Comparison of ENCODE assay signal across 20 mouse cellular contexts in the genomic region with DNA sequence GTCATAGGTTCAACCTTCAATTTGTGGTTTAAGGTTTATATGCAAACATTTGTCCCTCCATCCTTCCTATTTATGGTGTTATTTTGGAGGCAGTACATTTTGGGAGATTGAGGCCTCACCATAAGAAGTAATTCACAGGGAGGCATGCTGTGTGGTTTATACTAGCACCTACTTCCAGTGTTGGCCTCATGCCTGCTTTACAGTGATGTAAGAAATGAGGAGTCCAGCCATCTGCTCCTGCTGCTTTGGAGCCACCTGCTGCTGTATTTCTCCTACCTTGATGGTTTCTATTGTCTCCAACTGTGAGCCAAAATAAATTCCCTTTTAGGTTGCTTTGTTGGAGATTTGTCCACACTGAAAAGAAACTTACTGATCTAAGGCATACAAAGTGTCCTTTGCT. TPM values are rescaled to one million over a fixed set of nuclear protein-coding genes. Genes with fewer than 3 reads are reported as not detected.
DNase-seq lines count a peak whose midpoint lies in the region; ATAC-seq and TF ChIP-seq lines count a peak whose summit lies in the region.
"Had no signal": no experiment of that assay in that cellular context is flagged by ENCODE, and none has a peak within 500 bp of the region (broad histone marks: within the 10 kb centered on the region; RNA-seq: fewer than 3 reads in every experiment).

No protein-coding gene starts in this region.

- no peak overlapping the region for H3K4me2 ChIP-seq in hindbrain, embryonic 11.5 days (replicated peaks; ENCODE audit: low read depth, low read length)
- H3K4me2 ChIP-seq: liver, embryonic 13.5 days; neural tube, embryonic 12.5 days had no signal

- DNase-seq in layer of hippocampus, adult 11-12 months (ENCODE audit: low spot score) = peak; percentile 23
- no peak for DNase-seq in layer of hippocampus, postnatal 14 days (ENCODE audit: low spot score in 2 of 2)
- DNase-seq in cerebellum, adult 2 months = peak; percentile 77 to 93
- peak; percentile 85 to 88 for DNase-seq in cerebellum, postnatal 25 days
- DNase-seq in right cerebral cortex, postnatal 14 days = peak; percentile 4
- DNase-seq in hindbrain, embryonic 11.5 days (ENCODE audit: low spot score) = no peak
- no peak for DNase-seq in adrenal gland, postnatal 14 days
- DNase-seq in thymus, postnatal 4 days = no peak
- DNase-seq: adrenal gland, adult 2 months; gastrocnemius, postnatal 25 days; liver, embryonic 13.5 days had no signal

- H3K4me1 ChIP-seq in cerebellum, adult 2 months (ENCODE audit: control insufficient read depth, insufficient read depth, low read length) = peaks cover 9% of the 10 kb centered on the region; the same call in 1 of the 2 replicates
- no peaks in the 10 kb centered on the region for H3K4me1 ChIP-seq in hindbrain, embryonic 11.5 days (replicated peaks; ENCODE audit: control insufficient read depth, insufficient read depth, low read length)
- H3K4me1 ChIP-seq: limb, embryonic 10.5 days; liver, embryonic 13.5 days; megakaryocyte, embryonic 14.5 days; neural tube, embryonic 12.5 days had no signal

- no peaks in the 10 kb centered on the region for H3K27me3 ChIP-seq in cerebellum, adult 2 months (ENCODE audit: control insufficient read depth, insufficient read depth, low read length)
- no peaks in the 10 kb centered on the region for H3K27me3 ChIP-seq in hindbrain, embryonic 11.5 days (ENCODE audit: control insufficient read depth, insufficient read depth, low read length)
- H3K27me3 ChIP-seq: liver, embryonic 13.5 days; megakaryocyte, embryonic 14.5 days; neural tube, embryonic 12.5 days had no signal

- H3K27ac ChIP-seq in cerebellum, adult 2 months (ENCODE audit: insufficient read depth, low read length) = no peak overlapping the region
- H3K27ac ChIP-seq in hindbrain, embryonic 11.5 days (ENCODE audit: low read depth, low read length) = no peak overlapping the region
- H3K27ac ChIP-seq: limb, embryonic 10.5 days; liver, embryonic 13.5 days; neural tube, embryonic 12.5 days had no signal

- H3K9me3 ChIP-seq in hindbrain, embryonic 11.5 days (ENCODE audit: control insufficient read depth, low read length) = no peaks in the 10 kb centered on the region
- H3K9me3 ChIP-seq: limb, embryonic 10.5 days; liver, embryonic 13.5 days; megakaryocyte, embryonic 14.5 days; neural tube, embryonic 12.5 days had no signal

- no peaks in the 10 kb centered on the region for H3K36me3 ChIP-seq in hindbrain, embryonic 11.5 days (ENCODE audit: control insufficient read depth, insufficient read depth, low read length)
- H3K36me3 ChIP-seq: limb, embryonic 10.5 days; liver, embryonic 13.5 days; neural tube, embryonic 12.5 days had no signal

- ATAC-seq in hindbrain, embryonic 11.5 days (ENCODE audit: low FRiP score) = no peak
- ATAC-seq: CD4-positive, CD25-positive, alpha-beta regulatory T cell, adult 4 months had no signal

- TF ChIP-seq CTCF in cerebellum, adult 2 months (IDR thresholded peaks at IDR 0.05; ENCODE audit: borderline replicate concordance, insufficient read depth, low read depth, low read length) = no peak

- no peak overlapping the region for H3K4me3 ChIP-seq in cerebellum, adult 2 months (replicated peaks; ENCODE audit: insufficient read depth, low read depth, low read length)
- H3K4me3 ChIP-seq in hindbrain, embryonic 11.5 days (ENCODE audit: low read depth, low read length) = no peak overlapping the region
- H3K4me3 ChIP-seq: limb, embryonic 10.5 days; liver, embryonic 13.5 days; megakaryocyte, embryonic 14.5 days; neural tube, embryonic 12.5 days had no signal

- TF ChIP-seq POLR2A in cerebellum, adult 2 months (IDR thresholded peaks at IDR 0.05; ENCODE audit: borderline replicate concordance, insufficient read depth, low read length) = no peak

- no peak overlapping the region for H3K9ac ChIP-seq in hindbrain, embryonic 11.5 days (ENCODE audit: low read depth, low read length)
- H3K9ac ChIP-seq: liver, embryonic 13.5 days; neural tube, embryonic 12.5 days had no signal

RNA-seq across cellular contexts. Expression of a gene that starts 60.0 kb away (rescaled TPM):
- total RNA-seq in layer of hippocampus, postnatal 14 days (2021) = 1 to 10 TPM; 3.2 to 3.7 TPM
- polyA plus RNA-seq in cerebellum, adult 2 months (2012; rRNA removed) = 0.08 and 0.30 TPM in 2 replicates
- polyA plus RNA-seq in hindbrain, embryonic 11.5 days (2014; fragmentation: Nextera tagmentation; extraction: Ambion mirVana) = 0.77 and 0.96 TPM in 2 replicates
- total RNA-seq in adrenal gland, postnatal 14 days (2021) = not detected in 2 replicates
- total RNA-seq: adrenal gland, adult 2 months; gastrocnemius, postnatal 25 days; hematopoietic stem cell, adult 5-6 weeks; MEL had no signal
- polyA plus RNA-seq: adrenal gland, adult 2 months; CD4-positive, CD25-positive, alpha-beta regulatory T cell, adult 4 months; embryonic facial prominence, embryonic 11.5 days; heart, embryonic 14.5 days; kidney, embryonic 14.5 days; limb, embryonic 10.5 days; liver, embryonic 13.5 days; neural tube, embryonic 12.5 days had no signal

Comparison
In these comparisons a context has a peak if more than half of its experiments do, and no peak if none do; other contexts are left out.
1. DNase-seq: peak in layer of hippocampus, adult 11-12 months (single experiment), cerebellum, adult 2 months (2 of 2), cerebellum, postnatal 25 days (2 of 2) and right cerebral cortex, postnatal 14 days (single experiment); none in layer of hippocampus, postnatal 14 days (0 of 2), hindbrain, embryonic 11.5 days (single experiment), adrenal gland, postnatal 14 days (single experiment) and thymus, postnatal 4 days (single experiment).